Mouse (Mus musculus): Measurements from ENCODE around the gene Tmem242.
A peak's percentile ranks its signal among the peaks of the same experiment; 100 is the strongest.

Gene Tmem242

DNA sequence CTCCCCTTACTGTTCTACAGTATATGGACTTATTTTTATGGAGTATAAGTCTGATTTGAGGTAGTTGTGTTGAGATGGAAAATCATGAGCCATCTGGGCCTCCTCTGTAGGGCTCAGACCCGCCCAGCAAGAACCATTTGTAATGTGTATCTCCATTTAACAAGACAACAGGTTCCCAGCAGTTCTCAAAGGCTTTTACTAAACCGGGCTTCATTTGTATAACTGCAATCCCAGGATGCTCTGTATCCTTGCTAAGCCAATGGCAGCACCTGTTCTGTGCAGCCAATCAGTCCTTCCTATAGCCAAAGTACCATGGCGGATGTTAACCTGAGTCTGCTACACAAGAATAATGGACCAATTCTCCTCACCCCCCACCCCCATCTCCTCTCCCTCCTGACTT is 23.5 kb downstream of the Tmem242 start:
- no peak for DNase-seq (ENCODE audit: low spot score in 2 of 2)

DNA sequence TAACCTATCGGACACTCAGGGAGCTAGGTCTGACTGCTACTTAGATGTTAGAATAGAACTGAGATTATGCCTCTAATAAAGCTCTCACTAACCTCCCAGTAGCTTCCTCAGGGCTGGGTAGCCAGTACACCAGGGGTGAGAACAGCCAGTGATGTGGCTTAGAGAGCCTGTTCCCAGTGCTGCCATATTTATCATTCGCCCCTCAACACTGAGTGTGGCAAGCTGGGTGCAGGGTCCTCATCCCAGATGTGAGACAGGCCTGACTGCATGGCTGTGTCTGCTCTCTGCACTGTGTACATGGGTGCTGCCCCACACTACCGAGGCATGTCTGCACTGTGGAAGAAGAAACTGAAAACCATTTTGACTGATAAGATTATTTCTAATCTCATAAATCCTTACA is 26.0 kb downstream of the Tmem242 start:
- no peak for DNase-seq (ENCODE audit: low spot score in 2 of 2)

DNA sequence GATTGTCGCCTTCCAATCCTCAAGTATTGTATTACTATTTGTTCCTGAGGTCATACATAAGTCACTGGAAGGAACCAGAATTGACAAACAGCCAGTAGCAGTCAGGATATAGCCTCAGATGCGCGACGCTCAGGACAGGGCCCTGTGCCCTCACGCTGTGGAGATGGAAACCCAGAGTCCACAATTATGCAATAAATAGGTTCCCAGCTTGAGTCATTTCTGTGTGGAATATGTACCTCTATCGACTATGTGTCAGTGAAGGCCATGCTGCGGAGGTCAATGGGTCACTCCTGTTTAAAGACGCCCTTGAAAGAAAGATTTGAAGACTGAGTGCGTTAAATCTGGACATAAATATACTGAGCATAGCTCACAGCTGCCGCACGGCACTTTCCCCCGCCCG is 26.7 kb downstream of the Tmem242 start:
- DNase-seq (ENCODE audit: low spot score in 2 of 2): no peak

DNA sequence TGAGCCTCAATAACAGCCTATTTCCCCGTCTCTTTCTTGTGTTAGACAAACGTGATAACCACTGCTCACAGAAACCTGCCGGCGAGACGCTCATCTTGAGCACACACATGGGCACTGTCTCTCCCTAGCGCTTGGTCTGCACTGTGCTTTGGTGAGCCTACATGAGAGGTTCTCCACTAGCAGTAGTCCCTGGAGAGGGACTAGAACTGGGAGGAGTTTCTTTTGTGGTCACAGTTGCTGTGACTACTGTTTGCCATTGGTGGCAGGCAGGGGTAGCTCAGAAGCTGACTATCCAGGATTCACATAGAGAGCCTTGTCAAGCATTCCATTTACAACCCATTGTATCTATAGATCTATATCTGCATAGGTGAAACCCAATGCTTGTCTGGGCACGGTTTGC is 27.3 kb downstream of the Tmem242 start:
- DNase-seq (ENCODE audit: low spot score in 2 of 2): no peak

DNA sequence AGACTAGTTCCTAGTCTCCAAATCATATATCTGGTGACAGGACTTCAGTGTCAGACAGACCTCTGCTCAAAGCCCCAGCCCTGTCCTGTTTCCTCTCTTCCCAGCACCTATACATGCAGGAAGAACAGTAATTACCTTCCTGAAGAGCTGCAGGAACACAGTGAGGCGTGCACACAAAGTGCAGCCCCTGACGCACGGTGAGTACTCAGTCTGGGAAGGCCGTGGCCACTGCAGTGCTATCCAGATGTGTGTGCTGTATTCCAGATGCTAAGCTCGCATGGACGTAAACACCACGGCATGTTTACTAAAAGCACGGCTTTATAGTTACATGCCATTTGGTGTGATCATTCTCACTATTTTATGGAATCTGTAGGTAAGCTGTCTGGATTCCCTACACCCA is 27.8 kb downstream of the Tmem242 start:
- no peak for DNase-seq (ENCODE audit: low spot score in 2 of 2)

DNA sequence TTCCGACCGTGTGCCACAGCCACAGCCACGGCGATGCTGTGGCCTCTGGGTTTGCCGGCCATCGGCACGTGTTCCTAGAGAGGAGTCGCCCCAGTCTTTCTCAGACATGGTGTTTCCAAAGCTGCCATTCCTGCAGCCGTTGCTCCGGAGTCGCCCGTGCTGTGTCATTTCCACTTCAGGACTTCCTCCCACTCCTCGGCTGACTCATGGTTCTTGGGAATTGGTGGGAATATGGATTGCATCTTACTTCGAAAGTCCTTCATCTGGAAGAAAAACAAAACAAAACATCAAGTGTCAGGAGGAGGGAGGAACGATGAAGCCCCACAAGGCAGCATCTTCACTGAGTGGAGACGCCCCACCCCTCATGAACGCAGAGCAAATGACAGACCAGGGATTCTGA is 28.9 kb downstream of the Tmem242 start:
- no peak for DNase-seq (ENCODE audit: low spot score in 2 of 2)

DNA sequence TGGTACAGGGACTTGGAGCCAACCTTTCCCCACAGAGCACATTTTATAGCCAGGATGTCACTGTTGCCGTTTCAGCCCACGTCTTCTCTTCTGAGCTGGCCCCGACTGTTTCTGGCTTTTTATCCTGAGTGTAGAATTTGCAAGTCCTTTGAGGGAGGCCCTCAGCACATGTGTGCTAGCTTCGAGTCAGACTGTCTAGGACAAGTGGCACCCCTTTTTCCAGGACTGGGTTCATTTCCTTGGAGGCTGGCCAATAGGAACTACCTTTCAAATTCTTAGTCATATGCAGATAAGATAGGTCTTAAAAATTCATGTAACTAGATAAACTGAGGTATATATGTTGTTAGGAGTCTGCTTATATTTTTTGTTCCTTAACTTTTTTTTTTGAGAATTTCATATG is 29.7 kb downstream of the Tmem242 start:
- DNase-seq (ENCODE audit: low spot score in 2 of 2): no peak

DNA sequence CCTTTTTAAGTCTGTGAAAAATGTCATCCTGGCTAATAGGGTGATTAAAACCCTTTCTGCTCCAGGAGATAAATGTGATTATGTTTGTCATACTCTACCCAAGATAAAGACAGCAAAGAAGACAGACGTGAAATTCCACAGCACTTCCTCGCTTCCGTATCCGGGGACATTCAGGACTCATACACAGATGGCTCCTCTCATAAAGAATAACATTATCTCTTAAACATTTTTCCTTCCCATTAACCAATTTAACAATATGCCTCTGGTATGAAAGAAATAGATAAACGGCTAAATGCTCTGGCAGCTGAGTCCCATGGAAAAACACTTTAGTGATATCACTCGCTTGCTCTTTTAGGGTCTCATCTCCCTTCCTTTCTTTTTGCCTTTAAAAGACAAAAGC is 33.0 kb downstream of the Tmem242 start:
- DNase-seq (ENCODE audit: low spot score in 2 of 2): no peak

DNA sequence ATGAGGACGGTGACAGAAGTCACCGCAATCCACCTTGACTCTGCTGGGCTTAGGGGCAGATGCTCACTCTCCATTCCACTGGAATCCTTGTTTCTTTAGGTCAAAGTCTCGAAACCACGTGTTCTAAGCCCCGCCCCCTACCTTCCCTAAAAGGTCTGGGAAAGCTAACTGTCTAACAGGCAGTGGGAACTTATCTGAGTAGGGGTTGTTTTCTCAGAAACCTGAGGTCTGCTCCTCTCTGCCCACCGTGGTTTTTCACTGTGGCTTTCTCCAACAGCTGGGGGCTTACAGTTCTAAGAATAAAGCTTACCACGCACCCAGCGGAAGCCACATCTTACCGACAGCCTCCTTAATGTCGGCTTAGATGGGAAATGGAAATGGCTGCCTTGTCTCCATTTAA is 33.5 kb downstream of the Tmem242 start:
- DNase-seq (ENCODE audit: low spot score in 2 of 2): no peak

DNA sequence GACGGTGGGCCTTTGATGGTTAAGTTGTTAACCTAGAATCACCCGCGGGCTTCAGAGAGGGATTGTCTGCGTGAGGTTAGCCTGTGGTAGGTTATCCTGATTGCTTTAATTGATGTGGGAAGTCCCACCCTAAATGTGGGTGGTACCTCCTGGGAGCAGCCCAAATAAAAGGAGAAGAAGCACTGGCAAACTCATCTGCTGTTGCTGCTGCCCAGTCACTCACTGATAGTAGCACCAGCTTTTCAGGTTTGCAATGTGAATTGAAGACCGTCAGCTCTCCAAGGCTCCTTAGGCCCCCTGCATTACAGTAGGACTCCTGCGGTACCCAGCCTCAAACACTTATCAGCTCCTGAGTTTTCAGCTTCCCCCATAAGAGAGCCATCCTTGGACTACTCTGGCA is 36.2 kb downstream of the Tmem242 start:
- DNase-seq (ENCODE audit: low spot score in 2 of 2): no peak

DNA sequence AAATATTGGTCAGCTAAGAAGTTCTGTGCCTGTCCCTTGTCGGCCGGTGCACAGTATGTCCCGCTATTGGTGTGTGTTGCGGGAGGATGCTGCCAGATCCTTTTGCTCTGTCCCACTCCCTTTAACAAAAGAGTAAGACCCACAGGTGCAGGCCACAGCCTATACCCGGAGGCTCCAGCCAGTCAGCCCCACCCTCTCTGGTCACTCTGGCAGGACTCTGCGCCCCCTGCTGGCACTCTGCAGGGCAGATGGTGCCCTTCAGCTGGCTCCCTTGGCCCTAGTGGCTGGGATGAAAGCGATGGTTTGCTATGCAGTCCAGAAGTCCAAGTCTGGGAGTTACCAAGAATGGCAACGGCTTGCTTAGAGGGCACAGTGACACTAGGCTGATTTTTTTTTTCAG is 37.4 kb downstream of the Tmem242 start:
- DNase-seq (ENCODE audit: low spot score in 2 of 2): peak; percentile 74 to 89

DNA sequence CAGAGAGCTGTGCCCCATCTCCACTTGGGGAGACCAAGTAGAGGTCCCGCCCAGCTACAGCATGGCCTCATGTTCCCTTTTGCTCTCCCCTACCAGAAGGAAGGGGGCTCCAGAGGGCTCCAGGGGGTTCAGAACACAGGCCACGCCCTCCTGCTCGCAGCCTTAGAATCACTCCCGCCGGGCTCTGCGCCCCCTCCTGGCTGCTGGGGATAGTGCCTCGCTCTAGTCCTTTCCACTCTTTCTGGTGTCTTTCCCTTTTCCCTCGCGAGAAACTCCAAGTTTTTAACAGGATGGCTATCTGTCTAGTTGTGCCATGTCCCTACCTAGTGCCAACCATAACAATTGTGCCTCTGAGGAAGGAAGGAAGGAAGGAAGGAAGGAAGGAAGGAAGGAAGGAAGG is 38.0 kb downstream of the Tmem242 start:
- peak; percentile 61 to 89 for DNase-seq (ENCODE audit: low spot score in 2 of 2)

DNA sequence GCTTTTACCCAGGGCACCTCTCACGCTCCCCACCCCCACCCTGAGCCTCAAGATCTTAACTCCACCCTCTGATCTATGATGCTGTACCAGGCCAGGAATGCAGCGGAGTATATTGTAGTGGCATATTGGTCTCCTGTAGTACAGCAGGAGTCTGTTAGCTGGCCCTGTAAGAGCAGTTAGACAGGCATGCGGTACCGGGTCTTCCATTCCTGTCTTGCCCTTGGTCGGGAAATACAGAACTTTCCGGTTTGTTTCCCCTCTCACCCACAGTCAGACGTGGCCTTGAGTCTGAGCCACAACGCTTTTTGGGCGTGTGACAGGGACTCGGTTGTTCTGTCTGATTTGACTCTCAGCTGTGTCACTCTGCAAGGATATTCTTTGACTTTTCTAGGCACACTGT is 38.8 kb downstream of the Tmem242 start:
- DNase-seq (ENCODE audit: low spot score in 2 of 2): no peak

DNA sequence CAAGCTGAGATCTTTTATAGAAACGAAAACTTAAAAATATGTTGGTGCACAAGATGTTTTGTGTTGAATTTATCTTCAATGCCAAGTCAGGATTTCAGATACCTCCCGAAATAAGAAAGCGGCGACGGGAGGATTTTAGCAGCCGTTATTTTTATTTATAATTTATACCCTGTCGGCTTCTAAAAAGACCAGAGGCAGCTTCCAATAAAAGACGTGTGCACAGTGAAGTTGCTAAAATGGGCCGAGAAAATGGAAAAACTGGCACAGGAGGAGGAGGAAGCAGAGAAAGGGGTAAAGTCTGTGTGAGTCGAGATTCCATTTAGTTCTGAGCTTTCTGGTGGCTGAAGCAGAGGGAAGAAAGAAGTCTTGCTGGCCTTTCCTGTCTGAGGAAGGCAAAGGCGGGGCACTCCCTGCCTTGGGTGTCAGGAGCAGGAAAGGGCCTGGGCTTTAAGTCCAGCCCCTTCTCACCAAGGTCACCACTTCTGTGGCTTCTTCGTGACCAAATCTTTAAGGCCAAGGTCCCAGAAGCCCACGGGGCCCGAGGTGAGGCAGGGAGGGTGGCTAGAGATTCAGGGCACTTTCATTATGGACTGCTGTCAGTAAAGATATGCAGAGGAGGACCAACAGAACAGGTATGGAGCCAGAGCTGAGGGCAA is 39.5 kb downstream of the Tmem242 start:
- no peak for DNase-seq (ENCODE audit: low spot score in 2 of 2)

DNA sequence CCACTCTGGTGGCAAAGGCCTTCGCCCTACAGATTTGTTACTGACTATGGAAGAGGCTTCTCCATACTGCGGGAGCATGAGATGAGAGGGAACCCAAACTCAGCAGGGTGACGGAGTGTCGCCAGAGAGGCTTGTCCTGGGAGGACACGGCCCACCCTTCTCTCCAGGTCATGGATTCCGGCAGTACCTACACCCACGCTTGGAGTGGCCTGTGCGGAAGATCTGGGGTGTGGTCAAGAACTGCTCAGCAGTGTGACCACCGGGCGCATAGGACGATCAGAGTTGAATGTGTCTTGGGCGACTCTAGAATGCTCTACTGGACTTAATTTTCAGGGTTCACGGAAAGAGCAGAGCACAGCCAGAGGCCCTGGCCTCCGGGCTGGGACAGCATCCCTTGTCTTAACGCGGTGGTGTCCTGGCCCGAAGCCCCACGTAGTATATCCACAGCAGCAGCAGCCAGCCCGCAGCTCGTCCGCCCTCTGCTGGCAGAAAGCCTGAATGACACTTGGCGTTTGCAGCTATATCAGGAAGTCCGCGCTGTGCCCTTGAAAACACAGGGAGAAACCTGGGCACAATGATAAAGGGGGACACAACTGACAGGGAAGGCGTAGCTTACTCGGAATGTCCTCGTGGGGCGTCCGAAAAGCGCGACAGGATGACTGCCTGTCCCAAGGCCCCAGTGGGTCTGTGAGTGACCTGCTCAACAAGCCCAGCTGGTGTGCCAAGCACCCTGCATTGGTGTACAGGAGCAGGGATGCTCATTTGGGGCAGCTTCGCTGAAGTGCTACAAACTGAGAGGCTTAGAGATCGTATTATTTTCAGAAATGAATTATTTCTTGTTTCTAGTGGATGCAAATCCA is 42.7 kb downstream of the Tmem242 start:
- peak; percentile 74 to 90 for DNase-seq (ENCODE audit: low spot score in 2 of 2)

DNA sequence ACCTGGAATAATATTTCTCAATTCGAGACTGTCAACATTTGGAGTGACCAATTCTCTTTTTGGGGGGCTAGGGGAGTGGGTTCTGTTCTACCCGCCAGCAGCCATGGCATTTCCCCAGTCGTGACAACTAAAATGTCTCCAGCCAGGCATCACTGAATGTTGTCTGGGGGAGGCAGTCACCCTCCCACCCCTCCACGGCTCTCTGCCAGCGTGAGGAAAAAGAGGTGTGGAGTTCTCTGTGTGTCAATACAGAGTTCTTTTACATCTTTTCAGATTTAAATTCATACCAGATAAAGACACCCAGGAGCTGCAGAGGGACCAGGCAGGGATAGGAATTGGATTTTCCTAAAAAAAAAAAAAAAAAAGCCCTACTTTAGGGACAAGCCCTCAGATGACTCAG is 43.8 kb downstream of the Tmem242 start:
- DNase-seq (ENCODE audit: low spot score in 2 of 2): no peak

DNA sequence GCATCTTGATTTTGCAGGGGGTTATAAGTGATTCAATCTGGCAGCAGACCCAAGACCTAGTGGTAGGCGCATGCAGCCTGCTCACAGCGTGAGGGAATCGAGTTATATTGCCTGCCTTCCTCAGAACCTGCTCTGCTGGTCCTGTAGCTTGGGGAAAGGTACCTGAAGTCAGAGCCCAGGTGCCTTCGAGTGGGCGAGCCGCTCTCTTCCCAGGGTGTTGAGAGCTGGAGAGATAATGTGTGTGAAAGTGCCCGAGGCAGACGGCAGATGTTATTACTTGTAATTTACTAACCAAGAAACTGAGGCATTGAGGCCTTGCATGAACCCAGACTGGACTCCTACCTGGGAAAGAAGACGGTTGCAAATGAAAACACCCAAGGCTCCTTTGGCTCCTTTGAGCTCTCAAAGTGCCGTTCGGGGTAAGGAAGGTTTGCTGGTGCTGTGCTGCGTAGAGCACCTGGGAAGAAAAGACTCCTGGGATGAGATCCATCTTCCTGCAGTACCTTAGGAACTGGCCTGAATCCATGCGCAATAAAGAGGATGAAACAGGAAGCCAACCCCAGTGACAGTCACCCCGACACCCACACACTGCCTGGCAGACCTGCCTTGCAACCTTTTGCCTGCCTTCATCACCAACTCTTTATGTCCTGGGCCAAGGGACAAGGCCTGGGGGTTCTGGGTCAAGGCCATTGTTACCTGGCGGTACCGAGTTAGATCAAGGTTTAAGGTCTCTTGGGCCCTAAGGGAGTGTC is 44.4 kb downstream of the Tmem242 start:
- no peak for DNase-seq (ENCODE audit: low spot score in 2 of 2)

DNA sequence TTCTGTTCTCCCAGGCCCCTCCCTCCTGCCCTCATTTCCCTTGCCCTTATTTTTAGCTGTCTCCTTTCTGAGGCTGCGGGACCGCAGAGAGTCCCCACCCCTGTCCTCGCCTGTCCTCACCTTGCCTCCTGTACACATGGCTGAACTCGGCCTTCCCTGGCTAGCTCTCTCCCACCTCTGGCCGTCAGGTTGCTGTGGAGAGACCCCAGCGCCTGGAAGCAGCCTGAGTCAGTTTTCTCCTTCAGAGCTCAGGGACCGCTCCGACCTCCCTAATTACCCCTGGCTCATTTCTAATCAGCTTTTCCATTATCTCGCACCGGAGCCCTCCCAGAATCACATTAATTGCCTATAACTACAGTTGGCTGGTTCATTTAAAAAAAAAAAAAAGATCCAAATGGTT is 49.4 kb downstream of the Tmem242 start:
- DNase-seq (ENCODE audit: low spot score in 2 of 2): no peak

DNA sequence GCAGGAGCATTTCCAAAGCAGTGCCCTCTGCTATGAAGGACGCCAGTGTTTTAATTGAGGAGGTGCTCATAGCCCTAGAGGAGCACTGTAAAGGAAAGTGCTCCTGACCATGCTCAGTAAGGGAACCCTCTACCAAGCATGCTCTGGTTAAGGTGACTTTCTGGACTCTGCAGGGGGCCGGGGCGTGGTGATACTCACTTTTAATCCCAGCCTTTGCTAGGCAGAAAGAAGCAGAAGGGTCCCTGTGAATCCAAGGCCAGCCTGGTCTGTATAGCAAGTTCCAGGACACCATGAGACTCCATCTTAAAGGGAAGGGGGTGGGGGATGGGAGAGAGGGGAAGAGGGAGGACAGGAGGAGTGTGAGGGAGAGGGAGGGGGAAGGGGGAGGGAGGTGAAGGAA is 51.7 kb downstream of the Tmem242 start:
- DNase-seq (ENCODE audit: low spot score in 2 of 2): no peak

DNA sequence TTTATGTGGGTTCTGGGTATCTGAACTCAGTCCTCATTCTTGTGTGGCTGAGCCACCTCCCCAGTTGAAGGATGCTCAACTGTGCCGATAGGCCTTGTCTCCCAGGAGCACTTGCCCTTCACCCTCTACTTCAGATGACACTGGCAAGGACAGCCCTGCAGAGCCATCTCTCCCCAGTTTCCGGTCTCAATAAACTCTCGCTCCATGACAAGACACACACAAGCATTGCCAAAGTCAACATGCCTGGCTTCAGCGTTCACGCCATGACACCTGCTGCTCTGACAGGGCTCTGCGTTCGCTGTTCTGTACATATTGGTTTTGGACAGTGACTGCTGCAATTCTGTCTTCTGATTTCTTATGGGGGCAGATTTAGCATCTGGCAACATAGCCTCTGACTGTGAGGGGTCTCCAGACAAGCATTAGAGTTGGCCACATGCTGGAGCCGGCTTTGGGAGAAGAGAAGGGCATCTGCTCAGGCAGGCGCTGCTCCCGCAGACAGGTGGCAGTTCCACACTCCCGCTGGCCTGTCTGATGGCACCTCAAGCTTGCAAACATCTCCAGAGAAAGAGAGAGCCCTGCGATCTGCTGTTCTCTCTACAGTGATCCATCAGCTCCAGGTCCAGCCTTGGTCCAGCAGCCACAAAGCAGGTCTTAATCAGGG is 53.0 kb downstream of the Tmem242 start:
- no peak for DNase-seq (ENCODE audit: low spot score in 2 of 2)

DNA sequence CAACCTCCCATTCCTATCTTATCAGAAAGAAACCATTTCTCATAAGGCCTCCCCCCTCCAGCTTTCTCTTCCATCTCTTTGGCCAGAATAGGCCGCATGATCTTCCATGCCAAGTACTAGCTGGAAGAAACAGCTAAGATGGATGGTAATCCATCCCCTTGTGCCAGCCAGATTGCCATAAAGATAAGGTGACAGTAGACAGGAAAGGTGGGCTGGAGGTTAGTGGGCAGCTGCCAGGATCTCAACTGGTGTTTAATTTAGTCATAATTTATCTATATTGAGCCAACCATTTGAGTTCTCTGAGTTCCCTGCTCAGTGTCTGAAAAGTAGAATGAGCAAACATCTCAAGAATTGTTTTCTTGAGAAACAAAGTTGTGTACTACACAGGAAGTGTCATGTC is 54.4 kb downstream of the Tmem242 start:
- no peak for DNase-seq (ENCODE audit: low spot score in 2 of 2)

DNA sequence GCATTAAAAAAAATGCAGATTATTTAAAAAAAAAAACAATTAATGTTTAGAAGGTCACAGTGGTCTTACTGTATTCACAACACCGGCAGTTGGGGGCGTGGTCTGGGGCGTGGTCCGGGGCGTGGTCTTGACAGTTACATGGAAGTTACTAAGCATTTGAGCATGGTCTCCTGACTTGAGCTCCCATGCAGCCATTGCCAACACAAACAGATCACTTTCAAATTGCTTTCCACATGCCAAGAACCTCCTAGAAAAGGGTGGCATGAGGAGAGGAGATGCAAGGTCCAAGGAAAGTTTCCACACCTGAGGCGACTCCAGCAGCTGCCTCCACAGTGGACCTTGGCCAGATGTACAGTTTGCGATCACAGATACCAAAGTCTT is 62.1 kb downstream of the Tmem242 start:
- DNase-seq (ENCODE audit: low spot score in 2 of 2): peak; percentile 55 to 76
